ENCODE assay signal across 8 mouse cellular contexts in the genomic region with DNA sequence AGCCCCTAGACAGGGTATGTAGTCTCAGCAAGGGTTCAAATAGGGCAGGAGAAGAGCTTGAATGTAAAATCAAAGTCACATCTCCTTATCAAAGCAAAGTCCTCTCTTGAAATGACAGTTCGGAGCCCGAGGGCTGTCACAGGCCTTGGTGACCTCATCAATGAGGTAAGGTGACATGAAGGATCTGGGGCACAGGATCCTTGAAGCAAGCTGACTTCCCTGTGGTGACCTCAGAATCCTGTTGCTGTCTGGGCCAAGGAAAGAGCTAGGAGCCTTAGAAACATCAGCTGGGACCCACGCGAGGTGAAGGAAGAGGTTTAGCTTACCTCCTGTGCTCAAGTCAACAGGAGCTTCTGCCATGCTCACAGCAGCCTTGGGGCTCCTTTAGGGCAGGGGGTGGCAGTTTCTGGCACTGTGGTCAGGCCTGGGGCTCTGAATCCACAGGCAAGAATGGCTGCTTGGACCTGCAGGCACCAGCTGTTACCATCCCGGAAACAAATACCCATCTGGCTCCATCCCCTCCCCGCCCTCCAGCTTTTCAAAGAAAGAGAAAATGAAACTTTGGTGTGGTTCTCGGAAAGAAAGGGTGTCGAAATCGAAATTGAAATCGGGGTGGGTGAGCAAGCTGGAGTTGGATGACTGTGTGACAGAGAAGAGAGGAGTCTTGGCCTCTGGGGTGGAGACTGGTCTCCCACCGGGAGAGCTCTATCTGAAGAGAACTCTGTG. TPM values are rescaled to one million over a fixed set of nuclear protein-coding genes. Genes with fewer than 3 reads are reported as not detected.
A peak's percentile ranks its signal among the peaks of the same experiment; 100 is the strongest.
DNase-seq lines count a peak whose midpoint lies in the region; ATAC-seq and TF ChIP-seq lines count a peak whose summit lies in the region.
"Had no signal": no experiment of that assay in that cellular context is flagged by ENCODE, and none has a peak within 500 bp of the region (broad histone marks: within the 10 kb centered on the region; RNA-seq: fewer than 3 reads in every experiment).

A gene (minus strand): TSS at position 508 of the 726 bp plus-strand sequence.

- no peak within 1 kb of the TSS for H3K27ac ChIP-seq in midbrain, embryonic 11.5 days (ENCODE audit: low read depth, low read length)
- no peak within 1 kb of the TSS for H3K27ac ChIP-seq in midbrain, embryonic 16.5 days (ENCODE audit: low read length)
- H3K27ac ChIP-seq: kidney, postnatal 0 days had no signal

- H3K9ac ChIP-seq in midbrain, embryonic 11.5 days (ENCODE audit: low read length): no peak within 1 kb of the TSS
- H3K9ac ChIP-seq in midbrain, embryonic 16.5 days (ENCODE audit: low read depth, low read length): no peak within 1 kb of the TSS

- 73% methylated on average over 11 of the region's 11 CpGs for WGBS in midbrain, embryonic 11.5 days
- 68% methylated on average over 11 of the region's 11 CpGs for WGBS in midbrain, embryonic 16.5 days
- 38% methylated on average over 11 of the region's 11 CpGs for WGBS in lung, adult 2 months

- no peak for TF ChIP-seq POLR2A in lung, adult 2 months (IDR thresholded peaks at IDR 0.05; ENCODE audit: borderline replicate concordance, extremely low read depth, low read depth, low read length)

- H3K9me3 ChIP-seq in midbrain, embryonic 11.5 days (ENCODE audit: control insufficient read depth, low read length): no peaks in the 10 kb centered on the region
- H3K9me3 ChIP-seq in midbrain, embryonic 16.5 days (replicated peaks; ENCODE audit: control insufficient read depth, low read length, poor library complexity, severe bottlenecking): no peaks in the 10 kb centered on the region; the same call in 1 of the 2 replicates

- H3K4me2 ChIP-seq in midbrain, embryonic 11.5 days: no peak within 1 kb of the TSS
- no peak within 1 kb of the TSS for H3K4me2 ChIP-seq in midbrain, embryonic 16.5 days (ENCODE audit: low read length)

- H3K36me3 ChIP-seq in midbrain, embryonic 11.5 days (ENCODE audit: control insufficient read depth, insufficient read depth, low read length): no peaks in the 10 kb centered on the region
- no peaks in the 10 kb centered on the region for H3K36me3 ChIP-seq in midbrain, embryonic 16.5 days (ENCODE audit: control insufficient read depth, insufficient read depth, low read length)
- no peaks in the 10 kb centered on the region; the same call in 1 of the 2 replicates for H3K36me3 ChIP-seq in splenic B cell, adult 2 months (ENCODE audit: control insufficient read depth, insufficient read depth, low read length, poor library complexity, severe bottlenecking)

- no peaks in the 10 kb centered on the region for H3K4me1 ChIP-seq in midbrain, embryonic 11.5 days (ENCODE audit: control insufficient read depth, insufficient read depth, low read length)
- no peaks in the 10 kb centered on the region for H3K4me1 ChIP-seq in midbrain, embryonic 16.5 days (ENCODE audit: control insufficient read depth, insufficient read depth, low read length)
- peaks cover 3% of the 10 kb centered on the region; the same call in 1 of the 2 replicates for H3K4me1 ChIP-seq in lung, adult 2 months (ENCODE audit: control insufficient read depth, insufficient read depth, low read length)

- no peak within 1 kb of the TSS for H3K4me3 ChIP-seq in midbrain, embryonic 11.5 days (ENCODE audit: low read depth, low read length)
- H3K4me3 ChIP-seq in midbrain, embryonic 16.5 days (ENCODE audit: low read depth, low read length): no peak within 1 kb of the TSS
- peak within 1 kb of the TSS; percentile 50 for H3K4me3 ChIP-seq in lung, adult 2 months (replicated peaks; ENCODE audit: extremely low read depth, low read depth, low read length)

- no peak for TF ChIP-seq CTCF in lung, adult 2 months (IDR thresholded peaks at IDR 0.05; ENCODE audit: insufficient read depth, low read length)

- no peak for ATAC-seq in midbrain, embryonic 11.5 days (ENCODE audit: low FRiP score)
- no peak for ATAC-seq in midbrain, embryonic 16.5 days

- peak; percentile 83 for DNase-seq in midbrain, embryonic 11.5 days (ENCODE audit: low spot score, missing footprints)
- DNase-seq in adipocyte (ENCODE audit: low spot score): peak; percentile 68
- no peak for DNase-seq in lung, adult 2 months
- DNase-seq in splenic B cell, adult 2 months (ENCODE audit: low read depth, low spot score): peak; percentile 82
- DNase-seq in left cerebral cortex, adult 9 months (ENCODE audit: low spot score in 2 of 2): no peak
- DNase-seq in ovary, postnatal 14 days (ENCODE audit: low spot score): no peak

- H3K27me3 ChIP-seq in midbrain, embryonic 11.5 days (ENCODE audit: control insufficient read depth, insufficient read depth, low read length): no peaks in the 10 kb centered on the region
- no peaks in the 10 kb centered on the region for H3K27me3 ChIP-seq in midbrain, embryonic 16.5 days (ENCODE audit: control insufficient read depth, insufficient read depth, low read depth, low read length)
- no peaks in the 10 kb centered on the region for H3K27me3 ChIP-seq in splenic B cell, adult 2 months (ENCODE audit: control insufficient read depth, insufficient read depth, low read length, poor library complexity, severe bottlenecking)

RNA-seq across cellular contexts. Expression of the gene that starts here (rescaled TPM):
- 0.46 and 0.55 TPM in 2 replicates for polyA plus RNA-seq in midbrain, embryonic 11.5 days (2014; fragmentation: Nextera tagmentation; extraction: Ambion mirVana)
- polyA plus RNA-seq in midbrain, embryonic 16.5 days (2015; fragmentation: Nextera tagmentation; extraction: Ambion mirVana): 0.30 TPM in 1 of 2 replicates, not detected in the other
- 4.8 and 5.7 TPM in 2 replicates for polyA plus RNA-seq in lung, adult 2 months (2012; rRNA removed)

Comparison
In these comparisons a context has a peak if more than half of its experiments do, and no peak if none do; other contexts are left out.
1. Peak in DNase-seq in midbrain, embryonic 11.5 days; RNA of the gene not detected or under 1 TPM.
2. DNase-seq: peak in adipocyte (single experiment) and splenic B cell, adult 2 months (single experiment); none in lung, adult 2 months (single experiment), left cerebral cortex, adult 9 months (0 of 2) and ovary, postnatal 14 days (single experiment).